Mouse (Mus musculus) neural tube, embryonic 14.5 days (tissue): Measurements from ENCODE around the gene Defb47. TPM values are rescaled to one million over a fixed set of nuclear protein-coding genes. Genes with fewer than 3 reads are reported as not detected.
A peak's percentile ranks its signal among the peaks of the same experiment; 100 is the strongest.

Experiments used
- ATAC-seq: fragments of 200-750 bp; cut with Nextera tagmentation; 2 replicates; pipeline ENCODE4 v1.8.0; 2017; ENCODE audit warnings: low read depth, mild to moderate bottlenecking, moderate TSS enrichment, moderate library complexity
- H3K27ac ChIP-seq: fragments of 300-500 bp; sonication (generic); 2 replicates; pipeline ENCODE4 v1.5.1; 2014; ENCODE audit warnings: low read depth, mild to moderate bottlenecking, control low read depth, low read length, moderate library complexity, mixed read lengths
- H3K27me3 ChIP-seq: fragments of 300-500 bp; sonication (generic); 2 replicates; pipeline ENCODE4 v1.6.1; 2014; ENCODE audit warnings: low read length; ENCODE audit not compliant: control insufficient read depth, insufficient read depth
- H3K36me3 ChIP-seq: fragments of 300-500 bp; sonication (generic); 2 replicates; pipeline ENCODE4 v1.6.1; 2014; ENCODE audit warnings: low read length, mixed read lengths; ENCODE audit not compliant: control insufficient read depth, insufficient read depth
- H3K4me1 ChIP-seq: fragments of 300-500 bp; sonication (generic); 2 replicates; pipeline ENCODE4 v1.6.1; 2014; ENCODE audit warnings: low read length; ENCODE audit not compliant: control insufficient read depth, insufficient read depth
- H3K4me2 ChIP-seq: fragments of 300-500 bp; sonication (generic); 2 replicates; pipeline ENCODE4 v1.6.1; 2014; ENCODE audit warnings: mild to moderate bottlenecking, low read depth, low read length, control low read depth
- H3K4me3 ChIP-seq: fragments of 300-500 bp; sonication (generic); 2 replicates; pipeline ENCODE4 v1.5.1; 2014; ENCODE audit warnings: low read depth, low read length, control low read depth, mixed read lengths
- H3K9ac ChIP-seq: fragments of 300-500 bp; sonication (generic); replicated peaks from 2 replicates; pipeline ENCODE4 v1.6.1; 2014; ENCODE audit warnings: low read depth, mild to moderate bottlenecking, control low read depth, low read length, mixed read lengths
- H3K9me3 ChIP-seq: fragments of 300-500 bp; sonication (generic); 2 replicates; pipeline ENCODE4 v1.6.1; 2016; ENCODE audit warnings: low read length; ENCODE audit not compliant: control insufficient read depth
- WGBS: fragments of 180-500 bp; shearing (Covaris S2); extraction: QIAGEN DNeasy Blood & Tissue Kit; methylation state at CpG from one replicate; pipeline ENCODE4 v1.1.7; 2014; 5-methylcytosine and 5-hydroxymethylcytosine counted together
- polyA plus RNA-seq: library from polyadenylated mRNA; unstranded; fragments of >200 nt; fragmentation: Nextera tagmentation; extraction: Ambion mirVana; gene quantifications from 2 replicates; pipeline ENCODE4 v1.2.1, GENCODE M21; 2014

The Defb47 gene
- not detected in 2 replicates for polyA plus RNA-seq

- no peak within 1 kb of the TSS for H3K27ac ChIP-seq
- WGBS = 87% methylated on average over 8 of the region's 8 CpGs
- no peak for ATAC-seq
Observed at GRCm38 (mm10) chr14:62997777-62998176, at the start of gene Defb47. TSS of gene Defb47 (plus strand) at chr14:62998077.

DNA sequence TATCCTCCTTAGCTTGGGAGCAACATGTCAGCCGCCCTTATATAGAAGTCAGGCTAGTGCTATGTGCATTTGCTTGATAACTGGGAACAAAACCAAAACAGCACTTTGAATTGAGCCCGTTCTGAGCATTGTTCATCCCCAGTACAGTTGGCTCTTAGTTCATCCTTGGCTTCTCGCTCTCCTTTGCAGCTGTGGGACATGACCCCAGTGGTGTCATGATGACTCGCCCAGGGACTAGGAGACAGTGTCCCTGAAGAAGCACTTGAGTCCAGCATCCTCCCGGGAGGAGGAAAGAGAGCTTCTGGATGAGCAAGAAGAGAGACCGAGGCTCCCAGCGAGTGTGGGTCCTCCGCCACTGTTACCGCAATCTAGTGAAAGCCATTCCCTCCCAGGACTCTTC lies 41.8 kb upstream of the Defb47 start:
- no peak for ATAC-seq
- no peak overlapping the region for H3K27ac ChIP-seq
- no peaks in the 10 kb centered on the region for H3K27me3 ChIP-seq
- H3K9me3 ChIP-seq = no peaks in the 10 kb centered on the region
- H3K36me3 ChIP-seq = peaks cover 15% of the 10 kb centered on the region
- no peak overlapping the region for H3K9ac ChIP-seq
- no peaks in the 10 kb centered on the region for H3K4me1 ChIP-seq
- H3K4me2 ChIP-seq = no peak overlapping the region
- WGBS = 95% methylated on average over 9 of the region's 9 CpGs
- no peak overlapping the region for H3K4me3 ChIP-seq

More at GRCm38 (mm10) chr14:62997777-62998176, at the start of gene Defb47:
- H3K27me3 ChIP-seq = no peaks in the 10 kb centered on the region
- no peaks in the 10 kb centered on the region for H3K4me1 ChIP-seq
- H3K9ac ChIP-seq = no peak within 1 kb of the TSS
- no peak within 1 kb of the TSS for H3K4me3 ChIP-seq
- no peaks in the 10 kb centered on the region for H3K36me3 ChIP-seq
- H3K4me2 ChIP-seq = no peak within 1 kb of the TSS
- H3K9me3 ChIP-seq = no peaks in the 10 kb centered on the region

GRCm38 (mm10) chr14:62963632-62964031 lies 34.2 kb upstream of the Defb47 start:
- no peaks in the 10 kb centered on the region for H3K27me3 ChIP-seq
- no peaks in the 10 kb centered on the region for H3K9me3 ChIP-seq
- 89% methylated on average over 4 of the region's 4 CpGs for WGBS
- no peak overlapping the region for H3K4me2 ChIP-seq
- no peak overlapping the region for H3K9ac ChIP-seq
- no peaks in the 10 kb centered on the region for H3K36me3 ChIP-seq
- H3K4me1 ChIP-seq = no peaks in the 10 kb centered on the region
- no peak overlapping the region for H3K4me3 ChIP-seq
- no peak for ATAC-seq
- H3K27ac ChIP-seq = no peak overlapping the region

DNA sequence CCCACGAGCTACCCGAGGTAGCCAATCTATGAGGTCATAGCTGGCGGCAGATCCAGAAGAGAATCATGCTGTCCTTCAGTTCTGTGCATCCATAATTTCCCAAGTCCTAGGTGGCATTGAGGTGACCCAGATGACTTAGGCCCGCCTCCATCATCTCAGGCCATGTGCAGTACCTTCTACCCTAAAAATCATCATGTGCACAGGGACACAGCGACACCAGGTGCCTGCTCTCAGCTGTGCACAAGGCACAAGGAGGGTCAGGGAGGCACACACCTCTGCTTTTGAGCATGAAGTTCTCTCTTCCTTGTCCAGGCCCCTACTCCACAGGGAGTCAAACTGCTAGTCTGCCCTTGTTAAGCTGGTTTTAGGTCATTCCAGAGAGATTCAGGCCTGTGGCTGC lies 32.5 kb upstream of the Defb47 start:
- Histone ChIP-seq H3K27ac (no peak overlapping the region), H3K9ac (no peak overlapping the region), H3K27me3 (no peaks in the 10 kb centered on the region), H3K36me3 (no peaks in the 10 kb centered on the region), H3K9me3 (no peaks in the 10 kb centered on the region), H3K4me3 (no peak overlapping the region), H3K4me1 (no peaks in the 10 kb centered on the region), H3K4me2 (no peak overlapping the region)
- 91% methylated on average over 5 of the region's 5 CpGs for WGBS
- 0 out of 2 replicates have a peak, but pooled peaks have one; percentile 14 for ATAC-seq

DNA sequence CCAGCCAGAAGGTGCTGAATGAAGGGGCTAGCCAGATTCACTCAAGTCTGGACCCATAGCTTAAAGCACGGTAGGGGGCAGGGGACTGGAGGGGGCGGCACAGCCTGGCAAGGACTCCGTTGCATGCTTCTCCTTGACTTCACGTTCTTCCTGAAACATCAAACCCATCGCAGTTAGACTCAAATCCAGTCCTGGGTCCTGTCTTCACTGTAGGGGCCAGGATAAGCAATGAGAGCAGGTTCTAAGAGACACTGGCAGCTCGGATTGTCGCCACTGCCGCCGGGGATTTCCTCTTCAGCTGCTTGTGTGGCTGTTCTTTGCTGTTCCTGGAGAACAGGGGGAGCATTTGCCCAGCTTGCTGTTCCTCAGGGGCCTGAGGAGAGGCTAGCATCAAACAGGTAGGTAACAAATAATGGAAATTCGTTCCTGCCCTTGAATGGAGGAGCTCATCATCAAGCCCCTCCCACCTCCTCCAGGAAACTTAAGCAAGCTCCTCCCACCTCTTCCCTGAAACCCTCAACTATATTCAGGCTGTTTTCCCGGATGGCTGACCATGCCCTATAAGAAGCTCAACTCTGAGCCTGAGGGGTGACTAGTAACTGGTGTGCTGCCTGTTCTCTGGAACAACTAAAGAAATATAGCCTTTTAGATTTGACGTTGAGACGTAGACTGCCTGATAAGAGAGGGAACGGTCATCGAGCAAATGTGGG lies 31.9 kb upstream of the Defb47 start:
- 0 out of 2 replicates have a peak, but pooled peaks have one; percentile 32 for ATAC-seq
- no peaks in the 10 kb centered on the region for H3K27me3 ChIP-seq
- 16% methylated on average over 15 of the region's 15 CpGs for WGBS
- H3K27ac ChIP-seq = no peak overlapping the region
- no peaks in the 10 kb centered on the region for H3K4me1 ChIP-seq
- H3K4me3 ChIP-seq = no peak overlapping the region
- peak overlapping the region; percentile 12; the same call in 1 of the 2 replicates for H3K4me2 ChIP-seq
- H3K9me3 ChIP-seq = no peaks in the 10 kb centered on the region
- no peaks in the 10 kb centered on the region for H3K36me3 ChIP-seq
- H3K9ac ChIP-seq = no peak overlapping the region

DNA sequence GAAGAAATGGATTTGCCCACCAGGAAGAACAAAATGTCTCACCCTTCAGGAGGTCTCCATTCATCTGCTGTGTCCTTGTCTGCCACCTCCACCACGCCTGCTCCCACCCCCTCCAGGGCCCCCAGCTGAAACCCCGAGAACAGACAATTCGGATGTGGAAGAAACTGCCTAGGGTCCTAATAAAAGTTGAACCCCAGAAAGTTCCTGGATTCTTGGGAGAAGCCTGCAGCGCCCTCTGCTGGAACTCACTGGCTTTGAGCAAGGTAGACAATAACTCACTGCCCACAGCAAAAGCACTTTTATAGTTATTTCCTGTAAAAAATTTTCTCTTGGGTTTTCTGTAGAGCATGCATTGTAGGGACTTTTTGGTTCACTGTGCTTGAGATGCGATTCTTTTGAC lies 22.8 kb upstream of the Defb47 start:
- H3K9me3 ChIP-seq = no peaks in the 10 kb centered on the region
- H3K27ac ChIP-seq = no peak overlapping the region
- 10% methylated on average over 5 of the region's 5 CpGs for WGBS
- H3K27me3 ChIP-seq = no peaks in the 10 kb centered on the region
- no peak overlapping the region for H3K4me3 ChIP-seq
- no peaks in the 10 kb centered on the region for H3K4me1 ChIP-seq
- no peaks in the 10 kb centered on the region for H3K36me3 ChIP-seq
- no peak overlapping the region for H3K4me2 ChIP-seq
- no peak overlapping the region for H3K9ac ChIP-seq
- ATAC-seq = no peak

DNA sequence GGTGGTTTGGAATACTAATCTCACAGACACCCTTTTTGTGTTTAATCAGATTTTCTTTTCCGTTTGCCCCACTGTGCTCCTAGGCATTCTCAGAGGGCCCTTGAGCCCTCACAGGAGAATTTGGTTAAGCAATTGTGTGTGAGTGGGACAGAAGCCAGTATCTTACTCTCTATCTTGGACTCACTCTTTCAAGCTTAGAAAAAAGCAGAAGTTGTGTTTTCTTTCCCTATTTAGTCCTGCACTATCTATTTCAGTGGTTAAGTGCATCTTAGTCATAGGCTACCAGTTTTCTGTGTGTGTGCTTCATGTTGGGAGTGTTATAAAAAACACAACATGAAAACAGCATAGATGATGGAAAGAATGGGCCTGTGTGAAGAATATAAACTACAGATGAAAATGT lies 18.1 kb upstream of the Defb47 start:
- Histone ChIP-seq H3K27ac (no peak overlapping the region), H3K9ac (no peak overlapping the region), H3K36me3 (no peaks in the 10 kb centered on the region), H3K9me3 (no peaks in the 10 kb centered on the region), H3K4me1 (no peaks in the 10 kb centered on the region), H3K27me3 (no peaks in the 10 kb centered on the region), H3K4me3 (no peak overlapping the region), H3K4me2 (no peak overlapping the region)
- ATAC-seq = no peak
- WGBS = 88% methylated on average over 1 of the region's 1 CpGs

- WGBS = 79% methylated on average over 1 of the region's 1 CpGs
- Histone ChIP-seq H3K27me3 (no peaks in the 10 kb centered on the region), H3K27ac (no peak within 1 kb of the TSS), H3K4me1 (no peaks in the 10 kb centered on the region), H3K9me3 (no peaks in the 10 kb centered on the region), H3K4me2 (no peak within 1 kb of the TSS), H3K9ac (no peak within 1 kb of the TSS), H3K4me3 (no peak within 1 kb of the TSS), H3K36me3 (no peaks in the 10 kb centered on the region)
- ATAC-seq = no peak
Observed at GRCm38 (mm10) chr14:62984410-62984809, 13.5 kb upstream of the Defb47 start, which contains the start of gene Defb48. TSS of gene Defb48 (minus strand) at chr14:62984510.

- Histone ChIP-seq H3K36me3 (no peaks in the 10 kb centered on the region), H3K27ac (no peak overlapping the region), H3K4me1 (no peaks in the 10 kb centered on the region), H3K4me2 (no peak overlapping the region), H3K27me3 (no peaks in the 10 kb centered on the region), H3K9ac (no peak overlapping the region), H3K9me3 (no peaks in the 10 kb centered on the region), H3K4me3 (no peak overlapping the region)
- WGBS = 92% methylated on average over 3 of the region's 3 CpGs
- ATAC-seq = no peak
Observed at GRCm38 (mm10) chr14:62991271-62991670, 6.6 kb upstream of the Defb47 start.
